Mouse (Mus musculus) erythroblast, adult 5-6 weeks (primary cell): Measurements from ENCODE around the gene Sugp2. TPM values are rescaled to one million over a fixed set of nuclear protein-coding genes. Genes with fewer than 3 reads are reported as not detected.
A peak's percentile ranks its signal among the peaks of the same experiment; 100 is the strongest.

ENCODE experiments used
- ATAC-seq: replicated peaks from 2 replicates; pipeline ENCODE4 v1.8.0; 2016; ENCODE audit warnings: moderate number of reproducible peaks, mild to moderate bottlenecking, moderate TSS enrichment, inconsistent platforms; ENCODE audit not compliant: poor library complexity, low FRiP score, severe bottlenecking
- total RNA-seq, 2 experiments: library from RNA; stranded (forward) in 1 of 2; stranded (reverse) in 1 of 2; fragments of 150-400 nt in 1 of 2; fragments of 200-764, 138-1000 nt in 1 of 2; gene quantifications; 2 replicates each; pipeline versions ENCODE4 v1.2.3 to v1.2.4; 2015 to 2017; ENCODE audit warnings: low replicate concordance in 2 of 2

Gene Sugp2
- total RNA-seq, 2 experiments from 2014 or later = 22.7 to 24.4 TPM

DNA sequence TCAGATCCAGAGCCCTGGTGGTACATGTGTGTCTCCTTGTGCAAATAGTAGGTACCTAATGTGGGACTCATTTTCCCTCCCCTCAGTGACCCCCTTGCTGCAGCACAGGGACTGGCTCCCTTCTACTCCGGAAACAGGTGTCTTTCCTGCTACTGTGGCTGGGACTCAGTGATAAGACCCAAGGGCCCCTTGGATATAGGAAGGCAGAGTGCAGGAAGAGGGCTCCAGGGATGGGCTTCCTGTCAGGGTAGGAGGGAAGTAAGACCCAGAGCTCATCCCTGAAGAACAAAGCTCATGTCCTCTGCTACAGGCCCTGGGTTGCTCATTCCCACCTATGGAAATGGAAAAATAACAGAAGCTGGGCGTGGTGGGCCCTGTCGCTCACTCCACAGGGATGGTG is 42.5 kb downstream of the Sugp2 start:
- ATAC-seq = no peak

DNA sequence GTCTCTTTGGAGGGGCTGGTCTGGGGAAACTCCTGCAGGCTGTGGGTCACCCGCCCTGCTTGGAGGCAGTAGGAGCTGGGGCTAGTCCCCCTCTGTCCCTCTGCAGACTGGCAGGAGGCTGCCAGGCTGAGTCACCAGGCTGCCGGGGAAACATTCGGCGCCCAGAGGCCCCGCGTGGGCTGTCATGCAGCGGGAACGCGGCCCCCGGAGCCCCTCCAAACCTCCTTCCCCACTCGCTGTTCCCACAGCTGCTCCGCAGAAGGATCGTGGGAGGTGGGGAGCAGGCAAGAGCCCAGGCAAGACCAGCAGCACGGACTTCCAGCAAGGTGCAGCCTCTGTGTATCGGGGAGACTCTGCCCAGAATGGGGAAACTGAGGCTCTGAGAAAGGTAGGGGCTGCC is 44.1 kb downstream of the Sugp2 start:
- ATAC-seq = no peak

DNA sequence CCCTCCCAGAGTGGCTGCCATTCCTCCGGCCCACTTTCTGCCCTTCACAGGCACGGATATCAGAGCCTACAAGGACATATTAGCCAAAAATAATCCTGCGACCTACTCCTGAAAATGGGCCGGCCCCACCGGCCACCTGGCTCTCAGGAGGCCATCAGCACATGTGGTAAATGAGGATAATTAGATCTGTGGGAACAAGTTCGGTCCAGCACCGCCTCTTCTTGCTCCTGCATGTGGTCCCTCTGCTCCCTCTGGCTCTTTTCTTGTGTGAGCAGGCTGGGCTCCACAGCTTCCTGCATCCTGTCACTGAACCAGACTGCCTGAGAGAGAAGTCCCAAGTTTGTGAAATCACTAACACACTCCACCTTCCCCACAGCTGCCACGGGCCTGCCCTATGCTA is 45.2 kb downstream of the Sugp2 start:
- no peak for ATAC-seq

DNA sequence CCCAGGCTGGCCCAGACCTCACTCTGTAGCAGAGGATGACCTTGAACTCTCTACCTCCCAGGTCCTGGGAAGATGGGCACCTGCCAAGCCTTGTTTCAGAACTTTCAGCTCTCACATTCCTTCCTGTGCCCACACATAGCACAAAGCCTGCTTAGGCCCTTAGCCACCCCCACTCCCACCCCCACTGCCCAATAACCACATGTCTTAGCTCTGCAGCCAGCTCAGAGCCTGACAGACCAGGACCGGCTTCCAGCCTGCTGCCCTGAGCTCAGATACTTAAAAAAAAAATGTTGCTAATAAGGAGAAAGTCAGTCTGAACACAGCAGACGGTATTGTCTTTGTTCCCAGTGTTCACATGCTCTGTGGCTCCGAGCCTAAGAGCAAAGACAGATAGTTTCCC is 47.0 kb downstream of the Sugp2 start:
- no peak for ATAC-seq

DNA sequence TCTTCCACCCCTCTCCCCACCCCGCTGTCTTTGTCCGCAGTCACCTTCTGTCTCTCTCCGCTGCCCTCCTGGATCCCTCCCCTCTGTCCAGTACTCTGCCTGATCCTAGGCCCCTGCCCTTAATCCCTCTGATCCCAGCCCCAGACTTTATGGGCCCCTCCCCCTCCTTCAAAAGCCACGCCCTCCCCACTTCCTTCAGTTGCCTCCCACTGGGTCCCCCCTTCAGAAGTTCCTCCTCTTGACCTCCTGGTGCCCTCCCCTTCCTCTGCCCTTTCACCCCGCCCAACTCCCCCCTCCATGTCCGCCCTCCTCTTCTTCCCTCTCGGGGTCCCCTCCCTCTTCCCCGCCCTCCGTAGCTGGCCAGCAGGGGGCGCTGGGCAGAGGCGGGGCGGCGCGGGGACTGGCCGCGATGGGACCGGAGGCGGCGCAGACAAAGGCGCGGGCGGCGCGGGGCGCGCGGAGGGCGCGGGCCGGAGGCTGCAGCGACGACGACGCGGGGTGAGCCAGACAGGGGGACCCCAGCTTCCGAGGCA is 48.6 kb downstream of the Sugp2 start, which contains the start of gene Homer3:
TSS of gene Homer3 (plus strand) at position 225 of the 533 bp plus-strand sequence.
- ATAC-seq = 0 out of 2 replicates have a peak, but pooled peaks have one; percentile 31

DNA sequence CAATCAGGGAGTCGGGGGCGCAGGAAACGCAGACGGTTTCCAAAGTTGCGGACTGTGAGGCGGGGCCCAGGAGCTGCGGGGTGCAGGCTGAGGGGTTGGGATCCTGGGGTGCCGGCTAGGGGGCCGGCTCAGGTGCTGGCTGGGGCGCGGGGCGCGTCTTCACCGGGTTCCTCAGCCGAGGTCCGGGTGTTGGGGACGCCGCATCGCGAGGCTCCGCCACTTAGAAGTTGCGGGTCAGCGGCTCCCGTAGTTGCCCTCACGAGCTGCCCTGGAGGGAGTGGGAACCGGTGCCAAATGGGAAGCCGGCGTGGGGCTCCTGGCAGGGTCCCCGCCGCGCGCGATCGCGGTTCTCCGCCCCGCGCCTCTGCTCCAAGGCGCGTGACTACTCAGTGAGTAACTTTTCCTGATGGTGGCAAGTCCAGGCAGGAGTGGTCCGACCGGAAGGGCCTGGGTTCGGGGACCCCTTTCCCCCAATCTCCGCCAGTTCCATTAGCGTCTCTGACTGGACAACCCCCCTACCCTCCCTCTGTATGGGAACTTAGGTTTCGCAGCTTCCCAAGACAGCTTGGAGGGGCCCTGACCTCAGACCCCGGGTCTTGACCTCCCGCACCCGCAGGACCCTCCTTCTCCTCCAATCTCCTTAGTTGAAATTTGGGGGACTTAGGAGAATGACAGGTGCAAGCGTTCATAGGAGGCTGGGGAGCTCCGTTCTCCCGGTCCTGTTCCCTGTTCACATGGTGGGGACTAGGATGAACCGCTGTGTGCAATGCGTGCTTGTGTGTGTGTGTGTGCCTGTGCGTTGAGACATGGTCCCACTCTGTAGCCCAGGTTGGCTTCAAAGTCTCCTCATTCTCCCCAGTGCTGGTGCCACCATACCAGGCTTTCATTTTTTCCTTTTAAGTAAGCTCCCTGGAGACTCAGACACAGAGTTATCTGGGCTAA is 49.4 kb downstream of the Sugp2 start:
- 0 out of 2 replicates have a peak, but pooled peaks have one; percentile 10 for ATAC-seq

DNA sequence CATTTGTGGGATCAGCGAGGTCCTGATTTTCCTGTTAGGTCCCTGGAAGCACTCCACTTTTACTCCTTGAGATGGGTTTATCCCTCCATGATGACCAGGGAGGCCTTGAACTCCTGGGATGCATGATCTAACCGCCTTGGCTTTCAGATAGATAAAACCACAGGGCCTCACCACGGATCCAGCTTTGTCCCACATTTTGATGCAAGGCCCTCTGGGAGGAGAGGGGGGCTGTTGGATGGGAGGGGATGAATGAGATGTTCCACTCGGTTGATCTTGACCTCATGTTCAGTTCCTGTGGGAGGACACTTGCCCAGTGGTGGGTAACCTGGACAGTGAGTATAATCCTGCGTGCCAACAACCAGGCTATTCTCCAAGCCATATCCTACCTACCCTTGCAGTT is 50.4 kb downstream of the Sugp2 start:
- ATAC-seq = no peak

DNA sequence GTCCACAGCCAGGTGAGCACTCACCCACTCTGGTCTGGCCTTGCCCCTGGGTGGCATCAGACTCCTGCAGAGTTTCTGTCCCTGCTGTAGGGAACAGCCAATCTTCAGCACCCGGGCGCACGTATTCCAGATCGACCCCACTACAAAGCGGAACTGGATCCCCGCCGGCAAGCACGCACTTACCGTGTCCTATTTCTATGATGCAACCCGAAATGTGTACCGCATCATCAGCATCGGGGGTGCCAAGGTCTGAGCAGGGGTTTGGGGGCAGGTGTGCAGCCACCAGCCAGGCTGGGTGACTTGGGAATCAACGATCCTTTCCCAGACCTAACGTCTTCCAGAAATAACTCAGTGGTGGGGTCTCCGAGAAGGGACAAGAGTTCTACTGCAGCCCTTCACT is 51.3 kb downstream of the Sugp2 start:
- ATAC-seq = no peak

DNA sequence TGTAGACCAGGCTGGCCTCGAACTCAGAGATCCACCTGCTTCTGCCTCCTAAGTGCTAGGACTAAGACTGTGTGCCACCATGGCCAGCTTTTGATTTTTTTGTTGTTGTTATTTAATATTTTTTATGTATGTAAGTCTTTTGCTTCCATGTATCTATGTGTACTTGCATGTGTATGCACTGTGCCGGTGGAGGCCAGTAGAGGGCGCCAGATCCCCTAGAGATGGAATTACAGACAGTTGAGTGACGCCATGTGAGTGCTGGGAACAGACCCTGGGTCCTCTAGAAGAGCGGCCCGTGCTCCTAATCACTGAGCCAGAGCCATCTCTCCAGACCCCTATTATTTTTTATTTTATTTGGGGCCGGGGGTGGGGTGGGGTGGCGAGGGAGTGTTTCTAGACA is 52.7 kb downstream of the Sugp2 start:
- ATAC-seq = no peak

DNA sequence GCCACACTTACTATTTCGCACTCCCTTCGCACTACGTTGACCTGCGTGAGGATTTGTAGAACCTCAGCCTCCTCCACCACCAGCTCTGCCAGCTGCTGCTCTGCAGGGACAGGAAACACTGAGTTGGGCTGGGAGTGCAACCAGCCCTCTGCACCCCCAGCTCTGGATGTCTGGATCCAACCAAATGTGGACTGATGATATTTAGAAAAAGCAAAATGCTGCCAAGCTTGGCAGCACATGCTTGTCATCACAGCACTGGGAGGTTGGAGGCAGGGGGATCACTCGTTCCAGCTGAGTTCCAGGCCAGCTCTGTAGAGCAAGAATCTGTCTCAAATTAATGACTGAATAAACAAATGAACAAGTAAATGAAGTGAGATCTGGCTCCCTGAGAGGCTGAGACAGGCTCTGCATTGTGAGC is 60.0 kb downstream of the Sugp2 start:
- no peak for ATAC-seq

DNA sequence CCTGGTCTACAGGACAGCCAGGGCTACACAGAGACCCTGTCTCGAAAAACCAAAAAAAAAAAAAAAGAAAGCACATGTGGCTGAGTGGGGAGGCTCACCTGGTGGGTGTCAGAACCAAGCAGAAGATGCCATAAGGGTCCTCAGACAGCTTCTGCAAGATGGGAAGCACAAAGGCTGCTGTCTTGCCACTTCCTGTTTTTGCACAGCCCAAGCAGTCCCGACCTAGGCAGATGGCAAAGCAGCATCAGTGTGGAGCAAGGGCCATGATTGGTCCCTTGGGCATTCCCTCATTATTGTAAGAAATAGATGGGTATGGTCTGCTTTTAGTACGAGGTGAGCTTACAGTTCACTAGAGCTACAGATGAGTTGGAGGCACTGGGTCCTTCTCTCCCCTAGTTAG is 66.9 kb downstream of the Sugp2 start:
- ATAC-seq = no peak

DNA sequence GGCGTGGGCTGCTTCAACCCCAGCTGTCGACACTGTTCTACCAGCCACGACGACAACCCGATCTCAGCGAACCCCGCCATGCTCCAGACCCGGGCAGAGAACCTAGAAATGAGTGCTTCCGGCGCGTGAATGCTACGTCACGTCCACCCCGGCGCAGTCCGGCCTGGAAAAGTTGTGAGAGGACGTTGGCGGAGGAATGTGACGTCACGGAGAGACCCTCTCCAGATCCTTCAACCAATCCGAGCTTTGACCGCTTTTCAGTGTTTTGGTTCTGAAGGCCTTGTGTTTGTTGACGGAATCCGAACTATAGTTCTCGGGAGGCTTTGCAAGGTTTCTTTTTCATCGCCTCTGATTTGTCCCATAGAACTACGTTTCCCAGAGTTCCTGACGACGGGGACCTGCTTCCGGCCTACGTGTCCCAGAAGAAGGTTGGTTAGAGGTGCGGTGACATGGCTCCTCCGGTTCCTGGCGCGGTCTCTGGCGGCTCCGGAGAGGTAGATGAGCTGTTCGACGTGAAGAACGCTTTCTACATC is 68.4 kb downstream of the Sugp2 start, which contains the start of the genes Ddx49 and Cope:
TSS of gene Ddx49 (minus strand) at position 132 of the 533 bp plus-strand sequence.
TSS of gene Cope (plus strand) at position 161 of the 533 bp plus-strand sequence.
- peak; percentile 93 for ATAC-seq

DNA sequence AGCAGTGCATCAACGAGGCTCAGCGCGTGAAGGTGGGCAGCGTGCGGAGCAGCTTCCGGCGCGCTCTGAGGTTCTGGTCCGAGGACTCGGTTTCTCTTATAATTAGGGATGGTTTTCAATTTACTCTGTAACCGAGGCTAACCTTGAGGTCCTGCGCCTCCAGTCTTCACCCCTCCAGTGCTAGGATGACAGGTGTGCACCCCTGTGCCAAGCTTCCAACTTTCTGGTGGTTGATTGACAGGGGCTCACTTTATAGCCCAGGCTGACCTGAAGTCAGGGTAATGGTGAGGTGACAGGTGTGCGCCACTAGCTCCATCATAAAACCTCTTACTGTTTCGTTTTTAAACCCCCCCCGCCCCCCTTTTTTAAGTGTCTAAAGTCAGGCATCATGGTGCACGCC is 68.9 kb downstream of the Sugp2 start:
- ATAC-seq = no peak; the same call in 1 of the 2 replicates

DNA sequence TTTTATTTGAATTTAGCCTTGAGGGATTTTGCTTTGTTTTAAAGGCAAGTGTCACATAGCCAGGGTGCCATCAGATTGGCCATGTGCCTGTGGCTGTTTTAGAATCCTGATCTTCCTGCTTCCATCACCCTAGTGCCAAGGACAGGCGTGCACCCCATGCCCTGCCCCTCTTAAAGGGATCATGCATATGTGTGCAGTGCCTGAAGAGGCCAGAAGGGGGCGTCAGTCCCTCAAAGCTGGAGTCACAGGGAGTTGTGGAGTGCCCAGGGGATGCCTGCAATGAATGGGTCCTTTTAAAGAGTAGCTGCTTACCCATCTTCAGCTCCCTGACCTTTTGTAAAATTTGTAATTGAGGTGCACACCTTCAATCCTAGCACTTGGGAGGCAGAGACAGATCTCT is 75.3 kb downstream of the Sugp2 start:
- ATAC-seq = no peak

DNA sequence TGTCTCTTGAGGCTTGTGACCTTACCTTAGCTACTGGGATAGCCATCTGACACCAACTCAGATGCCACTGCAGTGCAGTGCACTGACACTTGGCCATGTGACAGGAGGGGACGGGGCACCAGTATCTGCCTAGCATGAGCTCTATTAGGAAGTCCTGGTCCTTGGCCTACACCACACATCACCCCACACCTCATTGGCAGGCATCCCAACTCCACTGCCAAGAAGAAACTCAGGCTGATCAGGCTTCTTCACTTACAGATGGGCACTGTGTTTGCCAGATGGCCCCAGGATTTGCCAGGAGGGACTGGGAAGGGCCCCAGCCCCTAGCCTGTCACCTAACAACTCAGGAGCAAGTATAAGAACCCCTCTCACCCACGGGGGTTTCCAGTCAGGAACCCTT is 79.4 kb downstream of the Sugp2 start:
- ATAC-seq = no peak

DNA sequence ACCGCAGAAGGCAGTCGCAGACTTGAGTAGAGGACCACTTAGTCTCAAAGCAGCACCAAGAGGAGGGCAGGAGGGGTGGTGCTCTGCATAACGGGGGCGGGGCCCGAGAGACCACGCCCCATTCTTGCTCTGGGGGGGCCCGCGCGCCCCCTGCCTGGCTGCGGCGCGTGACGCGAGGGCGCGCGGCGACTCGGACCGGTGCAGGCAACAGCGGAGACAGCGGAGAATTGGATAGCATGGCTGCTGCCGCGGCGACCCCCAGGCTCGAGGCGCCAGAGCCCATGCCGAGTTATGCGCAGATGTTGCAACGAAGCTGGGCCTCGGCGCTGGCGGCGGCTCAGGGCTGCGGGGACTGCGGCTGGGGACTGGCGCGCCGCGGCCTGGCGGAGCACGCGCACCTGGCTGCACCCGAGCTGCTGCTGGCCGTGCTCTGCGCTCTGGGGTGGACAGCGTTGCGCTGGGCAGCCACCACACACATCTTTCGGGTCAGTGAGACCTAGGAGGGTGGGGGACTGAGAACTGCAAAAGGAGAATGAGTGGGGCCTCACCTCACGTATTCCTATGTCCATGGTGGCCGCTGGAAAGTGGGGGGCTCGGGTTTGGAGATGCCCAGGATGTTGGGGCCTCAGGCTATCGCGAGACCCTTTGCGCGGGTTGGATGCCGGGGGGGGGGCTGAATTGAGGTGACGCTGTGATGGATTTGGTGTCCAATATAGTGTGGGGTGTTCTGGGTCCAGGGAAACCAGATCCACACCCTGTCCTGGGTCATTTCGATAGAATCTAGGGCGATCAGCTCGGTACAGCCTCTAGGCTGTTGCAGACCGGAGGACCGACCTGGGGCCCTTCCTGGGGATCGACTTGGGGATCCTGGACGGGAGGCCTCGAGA is 81.8 kb downstream of the Sugp2 start, which contains the start of gene Cers1:
TSS of gene Cers1 (plus strand) at position 152 of the 887 bp plus-strand sequence.
- ATAC-seq = no peak

DNA sequence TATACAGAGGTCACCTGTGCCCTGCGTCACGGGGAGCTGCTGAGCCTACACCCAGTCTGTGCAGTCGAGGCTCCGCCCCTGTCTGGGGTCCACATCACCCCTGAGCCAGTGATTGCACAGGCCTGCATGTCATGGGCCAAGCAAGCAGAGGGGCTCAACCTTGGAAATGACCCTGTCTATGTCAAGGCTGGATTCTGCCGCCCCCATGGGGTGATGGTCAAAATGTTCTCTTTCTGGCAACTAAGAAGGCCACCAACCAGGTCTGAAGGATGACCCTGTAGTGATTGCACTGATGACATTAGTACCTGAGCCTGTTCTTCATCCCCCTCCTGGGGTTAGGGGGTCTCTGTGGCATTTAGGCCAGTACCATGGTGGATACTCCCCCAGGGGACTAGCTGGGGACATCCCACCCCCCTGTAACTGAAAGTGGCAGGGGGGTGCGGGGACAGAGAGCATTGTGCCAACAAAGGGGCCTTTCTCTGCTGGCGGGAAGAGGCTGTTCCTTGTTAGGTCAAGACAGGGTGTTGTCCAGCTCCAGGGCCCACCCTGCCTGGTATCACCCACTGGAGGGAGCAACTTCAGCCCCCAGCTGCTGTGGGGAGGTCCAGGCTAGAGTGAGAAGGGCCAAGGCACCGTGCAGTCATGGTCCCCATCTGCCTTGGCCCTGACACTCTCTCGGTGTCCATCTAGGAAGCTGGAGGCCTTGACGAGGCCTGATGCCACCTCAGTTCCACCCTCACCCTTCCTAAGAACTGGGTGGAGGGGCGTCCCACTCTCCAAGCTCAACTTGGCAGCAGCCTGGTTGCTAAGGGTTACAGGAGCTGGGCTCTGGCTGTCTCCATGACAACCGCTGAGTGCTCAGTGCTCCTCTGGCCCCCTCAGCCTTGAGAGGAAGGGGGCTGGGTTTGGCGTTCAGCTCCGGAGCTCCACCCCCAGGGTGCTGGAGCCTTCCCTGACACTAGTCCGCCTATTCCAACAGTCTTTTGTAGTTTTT is 82.8 kb downstream of the Sugp2 start:
- no peak for ATAC-seq

DNA sequence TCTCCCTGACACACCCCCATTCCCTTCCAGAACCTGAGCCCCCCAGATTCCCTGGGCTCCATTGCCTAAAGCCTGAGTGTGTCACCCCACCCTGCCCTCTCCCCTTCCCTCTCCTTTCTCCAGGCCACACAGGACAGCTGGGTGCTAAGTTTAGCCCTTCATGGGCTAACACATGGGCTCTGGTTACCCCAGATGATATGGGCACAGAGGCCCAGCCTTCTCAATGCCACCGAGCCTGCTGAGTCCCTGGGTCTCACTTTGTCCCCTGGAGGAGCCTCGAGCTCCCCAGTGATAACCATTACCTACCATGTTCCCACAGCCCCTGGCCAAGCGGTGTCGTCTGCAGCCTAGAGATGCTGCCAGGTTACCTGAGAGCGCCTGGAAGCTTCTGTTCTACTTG is 83.8 kb downstream of the Sugp2 start:
- no peak for ATAC-seq

DNA sequence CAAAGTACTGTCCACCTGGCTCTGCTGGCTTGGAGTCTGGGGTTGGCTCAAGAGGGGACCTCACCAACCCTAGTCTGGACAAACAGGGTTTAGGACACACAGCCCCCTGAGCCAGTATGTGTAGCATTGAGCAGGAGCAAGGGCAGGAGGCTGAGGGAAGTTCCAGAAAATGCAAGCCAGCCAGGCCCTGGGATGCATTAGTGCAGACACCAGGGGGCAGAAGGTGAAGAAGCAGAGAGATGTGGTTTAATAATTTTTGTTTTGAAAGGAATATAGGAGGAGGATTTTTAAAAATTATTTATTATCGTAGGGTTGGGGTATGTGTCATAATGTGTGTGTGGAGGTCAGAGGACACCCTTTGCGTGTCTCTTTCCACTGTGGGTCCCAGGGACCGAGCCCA is 89.7 kb downstream of the Sugp2 start:
- ATAC-seq = no peak
